Mouse (Mus musculus) stomach, embryonic 16.5 days (tissue): ENCODE measurements around the gene Liph. TPM values are rescaled to one million over a fixed set of nuclear protein-coding genes. Genes with fewer than 3 reads are reported as not detected.
"Not testable (repeated sequence)": the region's sequence is repeated elsewhere in the genome, so short reads cannot be mapped to it uniquely, and the experiment has no call there.

ENCODE experiments used
- ATAC-seq: fragments of 200-750 bp; cut with Nextera tagmentation; 2 replicates; pipeline ENCODE4 v1.8.0; 2017; ENCODE audit warnings: moderate number of reproducible peaks, moderate TSS enrichment; ENCODE audit not compliant: insufficient read depth, low FRiP score
- H3K27ac ChIP-seq: fragments of 300-500 bp; sonication (generic); 2 replicates; pipeline ENCODE4 v1.5.1; 2014; ENCODE audit warnings: low read length
- H3K27me3 ChIP-seq: fragments of 300-500 bp; sonication (generic); 2 replicates; pipeline ENCODE4 v1.6.1; 2014; ENCODE audit warnings: low read length, control low read depth, mixed read lengths; ENCODE audit not compliant: control insufficient read depth, insufficient read depth
- H3K36me3 ChIP-seq: fragments of 300-500 bp; sonication (generic); 2 replicates; pipeline ENCODE4 v1.6.1; 2014; ENCODE audit warnings: low read length; ENCODE audit not compliant: control insufficient read depth, insufficient read depth
- H3K4me1 ChIP-seq: fragments of 300-500 bp; sonication (generic); 2 replicates; pipeline ENCODE4 v1.6.1; 2014; ENCODE audit warnings: low read length, control low read depth, mixed read lengths; ENCODE audit not compliant: control insufficient read depth, insufficient read depth
- H3K4me2 ChIP-seq: fragments of 300-500 bp; sonication (generic); 2 replicates; pipeline ENCODE4 v1.6.1; 2014; ENCODE audit warnings: low read depth, low read length, mixed read lengths
- H3K4me3 ChIP-seq: fragments of 300-500 bp; sonication (generic); replicated peaks from 2 replicates; pipeline ENCODE4 v1.5.1; 2014; ENCODE audit warnings: mild to moderate bottlenecking, low read length
- H3K9ac ChIP-seq: fragments of 300-500 bp; sonication (generic); 2 replicates; pipeline ENCODE4 v1.6.1; 2014; ENCODE audit warnings: low read length
- H3K9me3 ChIP-seq: fragments of 300-500 bp; sonication (generic); replicated peaks from 2 replicates; pipeline ENCODE4 v1.6.1; 2016; ENCODE audit warnings: low read length, control low read depth; ENCODE audit not compliant: control insufficient read depth
- WGBS: fragments of 180-500 bp; shearing (Covaris S2); extraction: QIAGEN DNeasy Blood & Tissue Kit; methylation state at CpG from one replicate; pipeline ENCODE4 v1.1.7; 2014; 5-methylcytosine and 5-hydroxymethylcytosine counted together
- polyA plus RNA-seq: library from polyadenylated mRNA; unstranded; fragments of >200 nt; fragmentation: Nextera tagmentation; extraction: Ambion mirVana; gene quantifications from 2 replicates; pipeline ENCODE4 v1.2.1, GENCODE M21; 2015

Gene Liph
- polyA plus RNA-seq, 1 experiment from 2014 or later = 29.9 TPM

DNA sequence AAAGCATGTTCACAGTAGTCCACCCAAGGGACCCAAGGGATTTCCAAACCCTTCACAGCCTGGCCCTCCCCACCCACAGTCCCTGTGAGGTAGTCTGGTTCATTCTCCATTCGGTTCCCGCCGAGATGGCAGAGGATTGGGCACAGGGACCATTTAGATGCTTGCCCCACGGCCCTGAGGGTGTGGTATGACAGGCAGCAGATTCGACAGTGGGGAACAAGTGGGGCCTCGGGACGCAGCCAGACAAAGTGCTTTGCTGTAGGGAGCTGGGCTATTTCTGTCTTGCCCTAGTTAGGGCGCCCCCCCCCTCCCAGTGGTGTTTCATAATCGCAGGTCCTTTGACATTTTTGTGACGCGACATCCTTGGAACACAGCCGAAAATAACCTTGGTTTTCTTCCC lies 39.9 kb downstream of the Liph start:
- H3K9me3 ChIP-seq = no peaks in the 10 kb centered on the region
- H3K4me3 ChIP-seq = no peak overlapping the region
- no peak for ATAC-seq
- no peaks in the 10 kb centered on the region for H3K27me3 ChIP-seq
- no peaks in the 10 kb centered on the region for H3K4me1 ChIP-seq
- H3K4me2 ChIP-seq = no peak overlapping the region
- no peaks in the 10 kb centered on the region for H3K36me3 ChIP-seq
- H3K9ac ChIP-seq = no peak overlapping the region
- H3K27ac ChIP-seq = no peak overlapping the region
- 80% methylated on average over 12 of the region's 12 CpGs for whole genome bisulfite sequencing

DNA sequence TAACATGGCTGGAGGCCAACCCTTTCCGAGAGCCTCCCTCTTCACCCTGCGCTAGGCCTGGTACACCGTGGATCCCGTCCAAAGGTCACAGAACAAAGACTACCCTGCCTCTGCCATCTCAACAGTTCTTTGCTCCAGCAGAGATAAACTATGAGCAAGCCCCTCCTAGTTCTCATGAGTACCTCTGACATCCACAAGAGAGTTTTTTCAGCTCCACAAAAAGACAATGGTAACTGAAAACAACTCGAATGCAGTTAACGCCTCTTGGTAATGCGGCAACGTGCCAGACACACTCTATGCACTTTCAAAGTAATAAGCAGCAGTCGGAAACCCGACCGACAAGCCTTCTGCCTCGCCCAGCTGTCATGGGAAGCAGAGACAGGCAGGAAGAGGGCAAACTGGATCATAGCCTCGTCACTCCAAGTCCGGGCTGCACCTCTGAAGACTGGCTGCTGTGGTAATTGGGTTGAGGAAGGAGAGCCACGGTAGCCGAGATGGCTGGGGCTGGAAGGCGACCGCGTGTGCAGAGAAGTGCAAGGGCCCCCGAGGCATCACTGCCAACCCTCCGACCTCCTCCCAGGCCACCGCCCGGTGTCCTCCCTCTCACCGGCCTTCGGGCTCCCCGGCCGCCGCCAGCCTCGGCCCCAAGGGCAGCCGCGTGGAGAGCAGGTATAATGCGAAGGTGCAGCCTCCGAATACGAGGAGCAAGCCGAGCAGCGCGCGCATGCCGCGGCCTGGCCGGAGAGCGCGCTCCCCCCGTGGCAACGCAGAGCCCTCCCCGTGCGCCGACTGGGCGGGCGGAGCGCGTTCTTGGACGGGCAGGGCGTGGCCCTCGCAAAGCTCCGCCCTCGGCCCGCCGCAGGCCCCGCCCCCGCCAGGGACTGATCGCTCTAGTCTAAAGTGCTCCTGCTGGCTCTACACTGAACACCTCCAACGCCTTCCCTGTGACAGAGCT lies 48.4 kb downstream of the Liph start, which contains the start of gene Tmem41a:
Gene Tmem41a (minus strand): TSS at position 792 of the 955 bp plus-strand sequence.
- peak within 1 kb of the TSS; percentile 80 for H3K9ac ChIP-seq
- H3K4me3 ChIP-seq = peak within 1 kb of the TSS; percentile 69
- peak within 1 kb of the TSS; percentile 78 for H3K27ac ChIP-seq
- peak within 1 kb of the TSS; percentile 58 for H3K4me2 ChIP-seq
- H3K9me3 ChIP-seq = no peaks in the 10 kb centered on the region
- peak; percentile 99 for ATAC-seq
- H3K4me1 ChIP-seq = 0 out of 2 replicates have a peak, but pooled peaks cover 3% of the 10 kb centered on the region
- H3K36me3 ChIP-seq = no peaks in the 10 kb centered on the region
- WGBS = under 1% methylated on average over 63 of the region's 63 CpGs
- H3K27me3 ChIP-seq = no peaks in the 10 kb centered on the region

DNA sequence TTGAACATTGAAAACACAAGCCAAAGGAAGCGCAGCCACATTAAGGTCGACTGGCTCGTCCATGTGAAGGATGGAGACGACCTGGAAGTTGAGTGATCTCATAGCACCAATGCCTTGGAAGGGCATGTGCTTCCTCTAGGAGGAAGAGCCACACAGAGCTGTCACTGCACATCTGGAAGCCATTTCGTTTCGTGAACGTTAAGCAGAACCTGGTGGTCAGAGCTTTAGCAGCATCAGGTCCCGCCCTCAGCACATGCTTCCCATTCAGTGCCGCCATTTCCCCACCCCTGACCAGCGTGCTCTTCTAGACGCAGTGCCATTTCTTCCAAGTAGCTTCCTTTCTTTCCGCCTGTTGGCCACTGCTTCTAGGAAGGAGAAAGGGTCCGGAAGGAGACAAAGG lies 67.0 kb downstream of the Liph start:
- no peaks in the 10 kb centered on the region for H3K9me3 ChIP-seq
- H3K9ac ChIP-seq = no peak overlapping the region
- H3K36me3 ChIP-seq = no peaks in the 10 kb centered on the region
- no peaks in the 10 kb centered on the region for H3K4me1 ChIP-seq
- no peak overlapping the region for H3K4me3 ChIP-seq
- WGBS = 79% methylated on average over 13 of the region's 13 CpGs
- ATAC-seq = no peak
- H3K4me2 ChIP-seq = no peak overlapping the region
- H3K27ac ChIP-seq = no peak overlapping the region
- H3K27me3 ChIP-seq = no peaks in the 10 kb centered on the region

DNA sequence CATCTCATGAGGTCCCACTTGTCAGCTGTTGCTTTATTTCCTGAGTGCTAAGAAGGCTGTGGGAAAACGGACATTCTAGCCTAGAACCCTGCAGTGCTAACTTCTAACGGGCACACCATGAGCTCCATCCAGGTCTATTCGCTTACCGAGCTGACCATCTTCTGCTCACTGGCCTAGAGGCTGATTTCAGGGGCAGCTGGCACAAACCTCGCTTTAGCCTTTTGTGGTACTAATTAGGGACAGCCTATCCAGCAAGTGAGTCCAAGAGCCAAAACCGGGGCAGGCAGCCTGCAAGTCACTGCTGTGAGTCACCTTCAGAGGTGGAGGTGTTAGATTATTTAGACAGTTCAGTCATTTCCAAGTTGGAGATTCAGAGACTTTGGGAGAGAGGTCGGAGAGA lies 78.8 kb downstream of the Liph start:
- Histone ChIP-seq H3K4me2 (no peak overlapping the region), H3K27ac (no peak overlapping the region), H3K27me3 (no peaks in the 10 kb centered on the region), H3K9ac (no peak overlapping the region), H3K9me3 (no peaks in the 10 kb centered on the region), H3K36me3 (no peaks in the 10 kb centered on the region), H3K4me1 (no peaks in the 10 kb centered on the region), H3K4me3 (no peak overlapping the region)
- ATAC-seq = no peak
- 78% methylated on average over 7 of the region's 7 CpGs for WGBS

DNA sequence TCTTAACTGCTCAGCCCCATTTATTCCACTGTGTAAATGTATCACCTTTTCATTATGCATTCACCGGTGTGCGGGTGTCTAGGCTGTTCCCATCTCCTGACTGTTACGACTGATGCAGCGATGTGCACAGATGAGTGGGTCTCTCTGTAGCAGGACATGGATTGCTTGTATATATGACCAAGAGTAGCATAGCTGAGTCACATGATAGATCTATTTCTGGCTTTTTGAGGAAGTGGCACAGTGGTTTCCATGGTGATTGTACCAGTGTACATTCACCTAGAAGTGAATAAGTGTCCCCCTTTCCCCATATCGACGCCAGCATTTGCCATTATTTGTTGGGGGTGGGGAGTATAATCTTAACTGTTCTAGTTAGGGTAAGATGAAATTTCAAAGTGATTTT lies 82.1 kb downstream of the Liph start:
- no peaks in the 10 kb centered on the region for H3K9me3 ChIP-seq
- no peaks in the 10 kb centered on the region for H3K4me1 ChIP-seq
- no peak overlapping the region for H3K4me2 ChIP-seq
- 83% methylated on average over 6 of the region's 6 CpGs for WGBS
- H3K36me3 ChIP-seq = no peaks in the 10 kb centered on the region
- no peak overlapping the region for H3K27ac ChIP-seq
- no peaks in the 10 kb centered on the region for H3K27me3 ChIP-seq
- no peak overlapping the region for H3K4me3 ChIP-seq
- ATAC-seq = no peak
- H3K9ac ChIP-seq = no peak overlapping the region

DNA sequence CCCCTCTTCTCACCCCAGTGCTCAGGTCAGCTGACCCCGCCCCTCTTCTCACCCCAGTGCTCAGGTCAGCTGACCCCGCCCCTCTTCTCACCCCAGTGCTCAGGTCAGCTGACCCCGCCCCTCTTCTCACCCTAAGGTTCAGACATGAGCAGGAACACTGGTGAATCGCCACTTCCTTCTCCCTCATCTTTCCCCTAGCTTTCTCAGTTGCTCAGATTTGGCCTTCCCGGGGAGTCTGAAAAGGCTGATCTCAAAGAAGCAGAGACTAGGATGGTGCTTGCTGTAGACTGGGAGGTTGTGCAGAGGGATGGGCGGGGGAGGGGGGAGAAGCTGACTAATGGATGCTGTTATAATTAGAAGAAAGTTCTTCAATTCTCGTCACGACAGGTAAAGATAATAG lies 86.6 kb downstream of the Liph start:
- not testable (repeated sequence) for H3K27ac ChIP-seq, H3K4me1 ChIP-seq, H3K36me3 ChIP-seq, ATAC-seq, H3K9me3 ChIP-seq, H3K4me2 ChIP-seq, H3K27me3 ChIP-seq, H3K4me3 ChIP-seq, H3K9ac ChIP-seq
- WGBS = 53% methylated on average over 6 of the region's 8 CpGs

DNA sequence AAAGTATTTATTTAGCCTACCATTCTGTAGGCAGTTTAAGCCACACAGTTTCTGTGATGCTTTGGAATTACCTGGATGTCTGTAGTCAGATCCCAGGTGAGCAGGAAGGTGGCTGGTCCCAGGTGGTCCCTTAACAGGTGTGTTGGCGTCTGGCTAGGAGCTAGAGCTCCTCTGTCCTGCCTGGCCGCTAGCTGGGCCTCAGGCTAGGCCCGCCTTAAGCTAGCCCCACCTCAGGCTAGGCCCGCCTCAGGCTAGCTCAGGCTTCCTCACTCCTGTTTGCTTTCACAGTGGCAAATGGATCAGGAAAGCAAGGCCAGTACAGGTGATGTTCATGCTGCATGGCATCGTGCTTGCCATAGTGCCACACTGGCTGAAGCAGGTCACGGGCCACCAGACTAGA lies 88.6 kb downstream of the Liph start:
- H3K27me3 ChIP-seq = no peaks in the 10 kb centered on the region
- no peak overlapping the region for H3K4me3 ChIP-seq
- no peak overlapping the region for H3K4me2 ChIP-seq
- WGBS = 89% methylated on average over 6 of the region's 6 CpGs
- ATAC-seq = no peak
- no peaks in the 10 kb centered on the region for H3K4me1 ChIP-seq
- no peaks in the 10 kb centered on the region for H3K36me3 ChIP-seq
- no peak overlapping the region for H3K9ac ChIP-seq
- H3K9me3 ChIP-seq = no peaks in the 10 kb centered on the region
- no peak overlapping the region for H3K27ac ChIP-seq

DNA sequence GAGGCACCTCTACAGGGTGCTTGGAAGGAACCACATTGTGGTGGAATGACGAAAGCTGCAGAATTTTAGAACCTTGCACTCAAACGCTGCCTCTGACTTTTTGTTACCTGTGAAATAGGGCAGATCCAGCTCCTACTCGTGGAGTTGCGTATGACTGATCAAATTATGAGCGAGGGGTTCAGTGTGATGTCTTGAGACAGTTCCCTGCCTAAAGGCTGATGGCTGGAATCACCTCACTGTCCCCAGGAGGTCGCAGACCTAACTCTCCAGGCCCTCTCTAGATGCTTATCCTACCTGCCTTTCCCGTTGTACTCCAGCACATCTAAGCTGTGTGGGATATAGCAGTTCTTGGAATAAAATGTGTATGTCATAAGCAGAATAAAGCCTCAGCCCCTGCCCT lies 89.5 kb downstream of the Liph start:
- Histone ChIP-seq H3K9ac (no peak overlapping the region), H3K36me3 (no peaks in the 10 kb centered on the region), H3K4me3 (no peak overlapping the region), H3K27ac (no peak overlapping the region), H3K9me3 (no peaks in the 10 kb centered on the region), H3K4me2 (no peak overlapping the region), H3K4me1 (no peaks in the 10 kb centered on the region), H3K27me3 (no peaks in the 10 kb centered on the region)
- ATAC-seq = no peak
- WGBS = 88% methylated on average over 7 of the region's 7 CpGs

DNA sequence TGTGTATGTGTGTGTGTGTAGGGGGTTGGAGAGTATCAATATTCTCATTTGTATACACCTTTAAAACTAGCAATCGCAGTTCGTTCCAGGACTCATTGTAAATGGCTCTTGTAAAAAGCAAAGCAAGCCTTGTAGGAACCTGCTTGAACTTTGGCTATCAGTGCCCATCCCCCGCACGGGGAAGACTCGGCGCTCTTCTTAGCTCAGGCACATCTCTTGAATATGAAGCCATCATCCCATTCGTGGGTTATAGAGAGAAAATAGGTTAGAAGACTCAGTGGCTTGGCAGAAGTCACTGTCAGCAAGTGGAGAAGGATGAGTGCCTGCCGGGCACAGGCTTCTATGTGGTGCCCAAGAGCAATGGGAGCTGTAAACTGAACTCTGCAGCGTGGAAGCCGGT lies 90.8 kb downstream of the Liph start:
- Histone ChIP-seq H3K27me3 (no peaks in the 10 kb centered on the region), H3K4me3 (no peak overlapping the region), H3K9ac (no peak overlapping the region), H3K4me2 (no peak overlapping the region), H3K36me3 (no peaks in the 10 kb centered on the region), H3K9me3 (no peaks in the 10 kb centered on the region), H3K4me1 (no peaks in the 10 kb centered on the region), H3K27ac (no peak overlapping the region)
- WGBS = 83% methylated on average over 10 of the region's 10 CpGs
- ATAC-seq = no peak
